Mouse (Mus musculus) cerebellum, adult (tissue): ENCODE results near the gene Fbxo7.

Source experiments
- ATAC-seq: cut with Nextera tagmentation; 2 replicates; pipeline ENCODE4 v1.9.2; 2017; ENCODE audit warnings: mild to moderate bottlenecking, moderate library complexity, mixed read lengths; ENCODE audit not compliant: insufficient number of reproducible peaks, low FRiP score, low TSS enrichment

Gene Fbxo7

GRCm38 (mm10) chr10:86034007-86034728 is 12.4 kb downstream of the Fbxo7 start:
- no peak for ATAC-seq

GRCm38 (mm10) chr10:86043651-86044050 is 21.9 kb downstream of the Fbxo7 start:
- no peak for ATAC-seq

GRCm38 (mm10) chr10:86044066-86044465 is 22.3 kb downstream of the Fbxo7 start:
- no peak for ATAC-seq

- no peak for ATAC-seq
Observed at GRCm38 (mm10) chr10:86046371-86046770, 24.6 kb downstream of the Fbxo7 start.

DNA sequence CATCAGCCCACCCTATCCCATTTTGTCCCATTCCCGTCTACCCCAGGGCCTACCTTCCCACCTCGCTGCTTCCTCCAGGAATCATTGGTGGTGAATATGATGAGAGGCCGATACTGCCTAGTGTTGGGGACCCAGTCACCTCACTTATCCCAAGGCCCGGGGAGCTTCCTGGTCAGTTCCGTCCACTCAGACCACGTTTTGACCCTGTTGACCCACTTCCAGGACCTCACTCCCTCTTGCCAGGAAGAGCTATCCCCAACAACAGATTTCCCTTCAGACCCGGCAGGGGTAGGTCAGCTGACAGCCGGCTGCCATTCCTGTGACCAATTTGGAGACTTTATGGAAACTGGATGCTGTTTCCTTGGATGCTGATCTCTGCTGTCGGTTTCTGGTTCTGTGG is 26.0 kb downstream of the Fbxo7 start:
- no peak for ATAC-seq

DNA sequence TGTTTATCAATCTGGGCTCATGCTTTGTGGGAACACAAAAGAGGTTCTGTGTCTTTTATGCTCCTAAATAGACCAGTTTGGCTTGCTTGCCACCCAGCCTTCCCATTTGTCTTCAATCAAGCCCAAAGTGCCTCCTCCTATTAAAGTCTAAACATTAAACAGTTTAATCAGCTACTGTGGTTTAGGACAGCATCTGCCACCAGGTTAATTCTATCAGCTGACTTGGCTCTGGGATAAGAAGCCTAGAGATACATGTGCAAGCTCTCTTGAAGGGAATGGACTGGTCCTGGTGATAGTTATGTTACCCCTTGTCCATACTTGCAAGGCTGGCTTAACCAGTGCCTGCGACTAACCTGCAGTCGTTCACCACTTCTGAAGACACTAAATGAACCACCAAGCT is 28.8 kb downstream of the Fbxo7 start:
- ATAC-seq: no peak

- ATAC-seq: no peak
Observed at GRCm38 (mm10) chr10:86052818-86053522, 31.2 kb downstream of the Fbxo7 start.

DNA sequence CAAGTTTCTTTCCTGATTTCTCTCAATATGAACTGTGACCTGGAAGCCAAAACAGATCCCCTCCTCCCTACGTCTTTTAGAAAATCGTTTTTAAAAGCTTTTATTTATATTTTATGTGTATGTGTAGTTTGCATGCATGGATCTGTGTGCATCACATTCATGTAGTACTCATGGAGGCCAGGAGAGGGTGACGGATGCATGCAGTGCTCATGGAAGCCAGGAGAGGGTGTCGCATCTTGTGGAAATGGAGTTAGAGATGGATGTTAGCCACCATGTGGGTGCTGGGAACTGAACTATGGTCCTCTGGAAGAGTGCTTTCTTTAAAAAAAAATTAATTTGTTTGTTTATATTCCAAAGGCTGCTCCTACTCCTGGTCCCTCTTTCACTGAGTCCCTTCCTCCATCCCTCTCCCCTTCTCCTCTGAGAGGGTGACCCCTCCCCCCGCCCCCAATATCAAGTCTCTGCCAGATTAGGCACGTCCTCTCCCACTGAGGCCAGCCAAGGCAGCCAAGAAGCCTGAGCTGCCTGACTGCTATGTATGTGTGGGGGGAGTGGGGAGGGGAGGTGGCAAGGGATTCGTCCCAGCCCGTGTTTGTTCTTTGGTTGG is 34.6 kb downstream of the Fbxo7 start:
- ATAC-seq: no peak

DNA sequence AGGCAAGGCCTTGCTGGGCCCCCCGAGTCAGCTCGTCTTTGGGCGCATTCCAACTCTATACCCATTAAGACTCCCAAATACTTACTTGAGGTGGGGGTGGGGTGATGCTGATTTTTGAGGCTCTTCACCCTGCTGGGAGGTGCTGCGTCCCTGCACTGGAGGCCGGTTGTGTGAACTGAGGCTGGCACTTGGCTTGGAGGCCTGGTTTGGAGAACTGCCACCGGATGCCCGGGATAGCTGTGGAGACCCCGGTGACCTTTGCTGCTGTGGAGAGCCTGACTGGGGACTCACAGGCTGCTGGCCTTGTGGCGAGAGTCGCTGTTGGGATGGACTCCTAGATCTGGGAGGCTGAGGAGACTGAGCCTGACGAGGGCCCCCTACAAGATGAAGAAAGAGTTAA is 35.5 kb downstream of the Fbxo7 start:
- no peak for ATAC-seq

DNA sequence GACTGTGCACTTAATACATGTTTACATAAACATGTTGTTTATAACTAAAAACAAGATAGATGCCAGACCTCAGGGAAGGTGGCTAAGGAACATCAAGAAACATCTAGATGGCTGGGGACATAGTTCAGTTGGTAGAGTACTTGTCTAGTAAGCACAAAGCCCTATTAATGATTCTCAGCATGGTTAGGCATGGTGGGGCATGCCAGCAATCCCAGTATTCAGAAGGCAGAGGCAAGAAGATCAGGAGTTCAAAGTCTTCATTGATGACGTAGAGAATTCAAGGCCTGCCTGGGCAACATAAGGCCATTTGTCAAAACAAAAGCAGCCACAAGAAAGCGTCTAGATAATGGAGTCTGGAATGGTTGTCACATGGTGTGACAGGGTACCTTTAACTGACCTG is 35.9 kb downstream of the Fbxo7 start:
- ATAC-seq: no peak

DNA sequence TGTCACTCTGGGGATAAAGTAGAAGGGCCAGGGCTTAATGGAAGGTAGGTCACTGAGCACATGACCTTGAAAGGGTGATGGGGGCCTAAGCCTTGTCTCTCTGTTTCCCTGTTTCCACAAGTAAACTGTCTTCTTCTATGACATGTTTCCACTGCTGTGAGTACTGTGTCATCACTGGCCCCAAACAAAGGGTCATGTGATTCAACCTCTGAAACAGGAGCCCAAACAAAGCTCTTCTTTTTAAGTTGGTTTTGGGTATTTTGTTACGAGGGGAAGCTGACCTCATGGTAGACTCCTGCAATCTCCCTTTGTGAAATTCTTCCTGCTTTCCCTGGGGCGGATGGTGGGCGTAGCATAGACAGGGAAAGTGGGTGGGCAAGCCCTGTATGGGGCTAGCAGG is 38.5 kb downstream of the Fbxo7 start:
- ATAC-seq: no peak

DNA sequence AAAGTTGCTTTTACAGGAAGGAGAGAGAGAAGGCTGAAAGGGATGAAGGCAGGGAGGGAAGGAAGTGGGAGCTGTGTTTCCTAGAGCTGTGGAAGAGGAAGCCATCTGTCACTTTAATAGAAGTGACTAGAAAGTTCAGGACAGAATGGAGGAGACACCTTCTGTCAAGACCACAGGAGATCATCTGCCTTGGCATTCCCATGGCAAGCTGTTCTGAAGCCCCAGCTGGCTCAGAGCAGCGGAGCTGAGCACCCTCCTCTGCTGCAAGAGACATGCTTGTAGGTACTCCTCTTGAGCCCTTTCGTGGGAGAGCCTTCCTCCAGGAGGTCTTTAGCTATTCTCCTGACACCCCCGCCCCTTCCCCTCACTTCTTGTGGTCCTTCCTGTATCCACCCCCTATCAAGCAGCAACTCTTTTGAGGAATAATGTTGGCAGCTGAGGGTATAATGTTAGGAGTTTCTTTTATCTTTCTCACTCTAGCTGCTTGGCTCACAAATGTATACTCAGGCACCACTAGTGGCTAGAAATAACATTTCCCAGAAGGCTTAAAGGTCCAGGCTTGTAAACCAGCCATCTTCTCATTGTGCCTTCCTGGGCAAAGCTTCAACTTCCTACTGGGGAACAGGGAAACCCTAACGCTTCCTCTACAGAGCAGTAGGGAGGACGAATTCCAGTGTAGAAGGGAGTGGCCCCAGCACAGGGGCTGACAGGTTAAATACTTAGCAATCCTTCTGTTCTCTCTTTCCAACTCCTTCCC is 40.7 kb downstream of the Fbxo7 start:
- peak; percentile 56 for ATAC-seq

GRCm38 (mm10) chr10:86063018-86063384 is 41.2 kb downstream of the Fbxo7 start:
- ATAC-seq: no peak

DNA sequence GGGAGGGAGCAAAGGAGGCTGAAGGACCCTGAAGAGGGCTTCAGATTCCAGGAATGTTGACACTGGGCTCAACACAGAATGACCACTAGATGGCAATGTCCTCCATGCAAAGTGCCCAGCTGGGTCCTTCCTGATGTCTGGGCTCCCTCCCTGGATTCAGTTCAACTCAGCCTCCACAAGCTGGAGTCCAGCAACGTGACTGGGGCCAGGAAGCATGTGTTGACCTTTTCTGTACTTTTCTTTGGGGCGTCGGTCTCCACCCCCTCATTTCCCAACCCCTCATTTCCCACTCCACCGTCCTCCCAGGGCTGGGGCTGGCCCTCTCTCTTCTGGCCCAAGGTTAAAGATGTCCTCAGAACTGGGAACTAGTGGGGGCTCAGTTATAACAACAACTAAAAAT is 43.2 kb downstream of the Fbxo7 start:
- peak; percentile 61 for ATAC-seq

- no peak for ATAC-seq
Observed at GRCm38 (mm10) chr10:86065661-86066060, 43.9 kb downstream of the Fbxo7 start.

- ATAC-seq: no peak
Observed at GRCm38 (mm10) chr10:86066651-86067050, 44.9 kb downstream of the Fbxo7 start.

DNA sequence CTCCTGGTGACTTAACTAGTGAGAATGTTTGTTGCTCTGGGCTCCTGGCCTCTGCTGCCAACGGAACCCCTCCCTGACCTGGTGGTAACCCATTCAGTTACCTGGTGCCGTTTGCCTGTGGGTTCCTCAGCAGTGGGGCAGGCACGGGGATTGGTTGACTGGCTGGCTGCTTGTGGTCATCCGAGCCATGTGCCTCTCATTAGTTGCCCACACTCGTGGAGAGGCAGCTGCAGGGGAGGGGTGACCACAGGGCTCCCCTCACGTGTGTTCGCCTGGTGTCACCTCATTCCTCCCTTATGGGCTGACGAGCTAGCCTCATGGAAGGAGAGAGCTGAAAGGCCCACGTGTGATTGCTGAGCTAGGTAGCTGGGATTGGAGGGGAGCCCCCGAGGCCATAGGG is 46.1 kb downstream of the Fbxo7 start:
- no peak for ATAC-seq

DNA sequence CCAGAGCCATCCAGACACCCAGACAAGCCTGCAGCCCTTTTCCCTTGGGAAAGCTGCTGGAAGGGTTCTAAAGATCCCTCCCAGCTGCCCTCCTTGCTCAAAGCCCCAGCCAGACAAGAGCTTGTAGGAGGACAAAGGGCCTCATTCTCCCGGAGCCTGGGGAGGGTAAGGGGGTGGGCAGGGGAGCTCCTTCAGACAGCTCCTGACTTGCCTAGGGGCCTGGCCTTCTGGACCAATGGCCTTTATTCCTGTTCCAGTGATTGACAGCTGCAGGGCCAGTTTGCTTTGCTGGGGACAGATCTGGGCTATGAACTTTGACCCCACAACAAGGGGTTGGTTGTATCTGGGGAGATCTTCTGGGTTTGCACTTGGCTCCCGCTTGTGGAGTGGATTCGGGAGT is 47.6 kb downstream of the Fbxo7 start:
- no peak for ATAC-seq

DNA sequence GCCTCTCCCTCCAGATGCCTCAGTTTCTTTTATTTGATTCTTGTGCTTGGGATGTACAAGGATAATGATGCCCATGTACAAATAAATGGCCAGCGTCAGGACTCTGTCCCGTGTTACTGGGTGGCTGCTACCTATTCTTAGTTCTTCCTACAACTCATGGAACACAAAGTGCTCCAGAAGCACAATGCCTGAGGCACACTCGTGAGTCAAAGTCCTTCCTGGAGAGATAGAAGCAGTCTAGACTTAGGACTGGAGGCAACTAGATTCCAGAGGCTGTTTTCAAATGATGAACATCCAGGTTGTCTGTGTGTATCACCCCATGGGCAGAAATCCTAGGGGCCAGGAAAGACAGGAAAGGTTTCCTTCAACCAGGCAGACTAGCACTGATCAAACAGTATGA is 49.0 kb downstream of the Fbxo7 start:
- no peak for ATAC-seq

DNA sequence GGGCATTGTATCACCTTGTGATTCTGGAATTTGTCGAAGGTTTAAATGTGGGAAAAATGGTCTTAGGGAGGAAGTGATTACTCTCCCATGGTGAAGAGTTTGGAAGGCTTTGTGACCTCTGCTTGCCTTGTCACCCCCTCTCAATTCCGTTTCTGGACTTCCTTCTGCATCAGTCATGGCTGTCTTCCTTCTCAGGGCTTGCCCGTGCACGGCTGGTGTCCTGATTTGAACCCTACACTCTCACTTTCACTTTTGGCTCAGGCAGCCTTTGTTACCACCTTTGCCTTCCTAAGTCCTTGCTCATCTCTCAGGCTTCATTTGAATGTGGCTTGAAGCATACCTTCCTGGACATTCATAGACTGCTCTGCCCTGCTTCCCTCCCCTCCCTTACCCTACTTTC is 52.4 kb downstream of the Fbxo7 start:
- ATAC-seq: no peak
